Mouse (Mus musculus): ENCODE data around the gene Ccnl2. TPM values are rescaled to one million over a fixed set of nuclear protein-coding genes. Genes with fewer than 3 reads are reported as not detected.

Gene Ccnl2
- polyA plus RNA-seq, 1 experiment from 2014 or later = 161 TPM

DNA sequence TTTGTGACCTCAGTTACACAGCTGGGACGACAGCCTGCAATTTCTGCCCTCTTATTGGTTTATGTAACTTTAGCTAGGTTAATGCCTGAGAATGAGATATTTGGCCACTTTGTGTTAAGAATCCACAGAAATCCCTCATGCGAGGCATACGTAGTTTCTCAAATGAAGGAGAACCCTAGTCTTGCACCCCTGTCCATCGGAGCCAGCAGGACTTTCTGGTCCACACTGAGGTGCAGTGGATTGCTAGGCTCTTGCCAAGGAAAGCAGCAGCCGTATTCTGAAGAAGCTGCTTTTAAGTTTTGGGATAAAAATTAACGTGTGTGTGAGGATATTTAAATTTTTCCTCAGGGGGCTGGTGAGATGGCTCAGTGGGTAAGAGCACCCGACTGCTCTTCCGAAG, 18.3 kb downstream of the Ccnl2 start:
- peak overlapping the region; percentile 95 for H3K4me2 ChIP-seq (ENCODE audit: low read length)
- DNase-seq (ENCODE audit: low spot score) = no peak
- no peaks in the 10 kb centered on the region for H3K27me3 ChIP-seq (replicated peaks; ENCODE audit: control insufficient read depth, insufficient read depth, low read length)
- H3K9me3 ChIP-seq (ENCODE audit: control insufficient read depth, low read length) = no peaks in the 10 kb centered on the region
- H3K4me1 ChIP-seq (replicated peaks; ENCODE audit: control insufficient read depth, insufficient read depth, low read length) = peaks cover 19% of the 10 kb centered on the region
- peak overlapping the region; percentile 37; the same call in 1 of the 2 replicates for H3K9ac ChIP-seq (ENCODE audit: low read length)
- H3K4me3 ChIP-seq (ENCODE audit: low read depth, low read length) = peak overlapping the region; percentile 87
- H3K36me3 ChIP-seq (ENCODE audit: control insufficient read depth, insufficient read depth, low read length) = peaks cover 25% of the 10 kb centered on the region
- no peak overlapping the region; the same call in 1 of the 2 replicates for H3K27ac ChIP-seq (ENCODE audit: low read depth)
- WGBS = 50% methylated on average over 8 of the region's 8 CpGs
- no peak for ATAC-seq (replicated peaks; ENCODE audit: low FRiP score, low TSS enrichment, low read depth)

DNA sequence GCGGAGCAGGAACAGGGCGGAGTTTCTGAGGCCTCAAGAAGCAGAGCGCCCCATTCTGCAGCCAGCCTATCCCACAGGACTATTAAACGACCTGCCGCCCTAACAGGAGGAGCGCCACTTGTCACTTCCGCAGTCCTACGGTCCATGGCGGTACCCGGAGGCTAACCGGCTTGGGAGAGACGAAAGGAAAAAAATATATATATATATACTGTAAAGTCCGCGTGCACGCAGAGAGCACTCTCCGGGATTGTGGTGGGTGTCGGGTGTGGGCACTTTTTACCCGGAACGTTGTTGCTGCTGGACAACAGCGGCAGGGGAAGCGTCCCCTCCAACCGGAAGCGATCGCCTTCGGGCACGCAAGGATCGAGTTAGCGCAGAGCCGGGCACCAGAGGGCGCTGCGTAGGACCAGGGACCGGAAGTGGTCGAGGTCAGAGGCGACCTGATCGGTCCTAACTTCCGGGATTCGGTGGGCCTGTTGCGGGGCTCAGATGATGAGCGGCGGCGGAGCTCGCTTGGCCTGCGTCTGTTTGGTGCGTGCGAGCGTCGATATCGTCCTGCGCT, 19.0 kb downstream of the Ccnl2 start, which contains the start of gene Aurkaip1:
Gene Aurkaip1, plus strand, starts transcription at position 68 of the 562 bp plus-strand sequence.
- H3K27me3 ChIP-seq (replicated peaks; ENCODE audit: control insufficient read depth, insufficient read depth, low read length) = no peaks in the 10 kb centered on the region
- under 1% methylated on average over 49 of the region's 49 CpGs for WGBS
- H3K27ac ChIP-seq (ENCODE audit: low read depth) = peak within 1 kb of the TSS; percentile 72
- peak within 1 kb of the TSS; percentile 95 for H3K4me2 ChIP-seq (ENCODE audit: low read length)
- ATAC-seq (replicated peaks; ENCODE audit: low FRiP score, low TSS enrichment, low read depth) (peak; percentile 91), DNase-seq (ENCODE audit: low spot score) (peak; percentile 98)
- H3K36me3 ChIP-seq (ENCODE audit: control insufficient read depth, insufficient read depth, low read length) = peaks cover 23% of the 10 kb centered on the region
- H3K4me3 ChIP-seq (ENCODE audit: low read depth, low read length) = peak within 1 kb of the TSS; percentile 87
- H3K9ac ChIP-seq (ENCODE audit: low read length) = peak within 1 kb of the TSS; percentile 77
- H3K4me1 ChIP-seq (replicated peaks; ENCODE audit: control insufficient read depth, insufficient read depth, low read length) = peaks cover 19% of the 10 kb centered on the region
- H3K9me3 ChIP-seq (ENCODE audit: control insufficient read depth, low read length) = no peaks in the 10 kb centered on the region

DNA sequence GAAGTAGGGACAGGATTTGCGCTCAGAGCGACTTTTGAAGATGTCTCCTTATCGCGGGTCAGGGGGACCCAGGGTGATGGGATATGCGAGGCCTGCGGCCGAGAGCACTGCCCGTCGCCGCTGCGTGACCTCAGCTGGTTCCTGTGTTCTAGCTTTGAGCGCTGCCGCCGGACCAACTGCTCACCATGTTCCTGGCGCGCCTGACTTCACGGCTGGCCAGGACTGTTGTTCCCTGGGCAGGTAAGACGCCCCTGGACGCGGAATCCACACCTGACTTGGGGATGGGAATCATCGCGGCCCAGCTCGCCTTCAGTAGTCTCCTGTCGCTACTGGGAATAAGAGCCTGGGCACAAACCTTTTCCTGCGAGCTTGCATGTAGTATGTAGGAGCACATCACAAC, 19.5 kb downstream of the Ccnl2 start:
- H3K27me3 ChIP-seq (replicated peaks; ENCODE audit: control insufficient read depth, insufficient read depth, low read length) = no peaks in the 10 kb centered on the region
- H3K4me1 ChIP-seq (replicated peaks; ENCODE audit: control insufficient read depth, insufficient read depth, low read length) = peaks cover 19% of the 10 kb centered on the region
- under 1% methylated on average over 25 of the region's 25 CpGs for WGBS
- ATAC-seq (replicated peaks; ENCODE audit: low FRiP score, low TSS enrichment, low read depth) = no peak; the same call in 1 of the 2 replicates
- peak overlapping the region; percentile 72 for H3K27ac ChIP-seq (ENCODE audit: low read depth)
- peak overlapping the region; percentile 77 for H3K9ac ChIP-seq (ENCODE audit: low read length)
- H3K4me3 ChIP-seq (ENCODE audit: low read depth, low read length) = peak overlapping the region; percentile 87
- peaks cover 17% of the 10 kb centered on the region for H3K36me3 ChIP-seq (ENCODE audit: control insufficient read depth, insufficient read depth, low read length)
- no peak for DNase-seq (ENCODE audit: low spot score)
- peak overlapping the region; percentile 95 for H3K4me2 ChIP-seq (ENCODE audit: low read length)
- H3K9me3 ChIP-seq (ENCODE audit: control insufficient read depth, low read length) = no peaks in the 10 kb centered on the region

DNA sequence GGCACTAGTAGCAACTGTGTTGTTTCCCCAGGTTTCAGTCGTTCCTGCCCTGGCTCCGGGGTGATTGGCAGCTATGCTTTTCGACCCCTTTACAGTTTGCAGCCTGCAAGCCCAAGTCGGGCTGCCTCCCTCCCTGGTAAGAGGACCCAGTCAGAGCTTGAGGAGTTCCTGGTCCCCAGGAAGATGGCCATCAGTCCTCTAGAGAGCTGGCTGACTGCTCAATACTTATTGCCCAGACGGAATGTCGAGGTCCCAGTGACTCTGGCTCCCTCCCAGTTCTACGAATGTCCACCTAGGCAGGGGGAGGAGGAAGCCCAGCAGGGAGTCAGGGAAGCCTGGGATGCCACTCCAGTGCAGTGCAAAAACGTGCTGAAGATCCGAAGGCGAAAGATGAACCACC, 20.0 kb downstream of the Ccnl2 start:
- WGBS = 61% methylated on average over 10 of the region's 10 CpGs
- no peak for ATAC-seq (replicated peaks; ENCODE audit: low FRiP score, low TSS enrichment, low read depth)

DNA sequence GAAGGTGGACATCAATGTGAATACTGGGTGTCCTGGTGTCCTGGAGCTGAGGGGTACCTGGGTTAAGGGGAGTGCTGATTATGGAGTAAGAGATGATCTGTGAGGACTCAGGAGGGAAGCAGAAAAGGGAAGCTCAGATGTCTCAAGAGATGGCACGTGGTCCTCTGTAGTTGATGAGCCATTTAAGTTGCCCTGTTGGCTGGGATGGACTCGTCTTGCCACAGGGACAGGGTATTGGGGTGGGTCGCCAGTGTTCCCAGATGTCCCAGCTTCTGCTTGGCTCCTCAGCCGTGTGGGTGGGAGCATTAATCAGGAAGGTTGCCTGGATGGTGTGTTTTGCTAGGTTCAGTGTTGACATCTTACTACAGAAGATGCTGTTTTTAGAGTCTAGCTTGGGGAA, 20.9 kb downstream of the Ccnl2 start:
- H3K4me3 ChIP-seq (ENCODE audit: low read depth, low read length) = no peak overlapping the region
- 92% methylated on average over 4 of the region's 4 CpGs for WGBS
- no peaks in the 10 kb centered on the region for H3K9me3 ChIP-seq (ENCODE audit: control insufficient read depth, low read length)
- no peaks in the 10 kb centered on the region for H3K27me3 ChIP-seq (replicated peaks; ENCODE audit: control insufficient read depth, insufficient read depth, low read length)
- H3K4me1 ChIP-seq (replicated peaks; ENCODE audit: control insufficient read depth, insufficient read depth, low read length) = peaks cover 30% of the 10 kb centered on the region
- no peak overlapping the region for H3K27ac ChIP-seq (ENCODE audit: low read depth)
- ATAC-seq (replicated peaks; ENCODE audit: low FRiP score, low TSS enrichment, low read depth) (no peak), DNase-seq (ENCODE audit: low spot score) (no peak)
- H3K4me2 ChIP-seq (ENCODE audit: low read length) = no peak overlapping the region
- no peak overlapping the region for H3K9ac ChIP-seq (ENCODE audit: low read length)
- H3K36me3 ChIP-seq (ENCODE audit: control insufficient read depth, insufficient read depth, low read length) = peaks cover 7% of the 10 kb centered on the region; the same call in 1 of the 2 replicates

More for the DNA sequence above, 20.0 kb downstream of the Ccnl2 start:
- no peaks in the 10 kb centered on the region for H3K9me3 ChIP-seq (ENCODE audit: control insufficient read depth, low read length)
- no peaks in the 10 kb centered on the region for H3K27me3 ChIP-seq (replicated peaks; ENCODE audit: control insufficient read depth, insufficient read depth, low read length)
- peaks cover 21% of the 10 kb centered on the region for H3K4me1 ChIP-seq (replicated peaks; ENCODE audit: control insufficient read depth, insufficient read depth, low read length)
- DNase-seq (ENCODE audit: low spot score) = no peak
- peak overlapping the region; percentile 77 for H3K9ac ChIP-seq (ENCODE audit: low read length)
- H3K36me3 ChIP-seq (ENCODE audit: control insufficient read depth, insufficient read depth, low read length) = peaks cover 14% of the 10 kb centered on the region
- H3K4me2 ChIP-seq (ENCODE audit: low read length) = peak overlapping the region; percentile 95
- H3K4me3 ChIP-seq (ENCODE audit: low read depth, low read length) = peak overlapping the region; percentile 87
- no peak overlapping the region for H3K27ac ChIP-seq (ENCODE audit: low read depth)

DNA sequence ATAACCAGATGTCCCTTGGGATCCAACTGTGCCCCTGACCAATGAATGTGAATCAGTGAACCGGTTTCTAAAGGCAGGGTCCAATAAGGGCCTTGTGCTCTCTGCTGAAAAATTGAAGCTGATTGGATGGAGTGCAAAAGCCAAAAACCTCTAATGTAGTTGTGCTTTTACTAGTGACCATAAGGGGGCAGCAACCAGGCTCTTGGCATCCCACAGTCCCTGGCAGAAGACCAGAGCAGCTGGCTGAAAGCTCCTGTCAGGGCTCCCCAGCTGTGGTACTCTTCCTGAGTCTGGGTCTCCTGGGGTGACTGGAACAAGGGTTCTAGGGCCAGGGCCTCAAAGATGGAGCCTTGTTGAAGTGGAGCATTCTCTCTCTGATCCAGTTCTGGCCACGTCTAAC, 21.5 kb downstream of the Ccnl2 start:
- no peaks in the 10 kb centered on the region for H3K9me3 ChIP-seq (ENCODE audit: control insufficient read depth, low read length)
- no peaks in the 10 kb centered on the region for H3K27me3 ChIP-seq (replicated peaks; ENCODE audit: control insufficient read depth, insufficient read depth, low read length)
- H3K36me3 ChIP-seq (ENCODE audit: control insufficient read depth, insufficient read depth, low read length) = peaks cover 7% of the 10 kb centered on the region; the same call in 1 of the 2 replicates
- H3K4me2 ChIP-seq (ENCODE audit: low read length) = no peak overlapping the region
- H3K4me1 ChIP-seq (replicated peaks; ENCODE audit: control insufficient read depth, insufficient read depth, low read length) = peaks cover 32% of the 10 kb centered on the region
- H3K27ac ChIP-seq (ENCODE audit: low read depth) = peak overlapping the region; percentile 63
- peak; percentile 87 for DNase-seq (ENCODE audit: low spot score)
- 24% methylated on average over 2 of the region's 2 CpGs for WGBS
- no peak overlapping the region for H3K4me3 ChIP-seq (ENCODE audit: low read depth, low read length)
- no peak overlapping the region for H3K9ac ChIP-seq (ENCODE audit: low read length)
- ATAC-seq (replicated peaks; ENCODE audit: low FRiP score, low TSS enrichment, low read depth) = no peak

DNA sequence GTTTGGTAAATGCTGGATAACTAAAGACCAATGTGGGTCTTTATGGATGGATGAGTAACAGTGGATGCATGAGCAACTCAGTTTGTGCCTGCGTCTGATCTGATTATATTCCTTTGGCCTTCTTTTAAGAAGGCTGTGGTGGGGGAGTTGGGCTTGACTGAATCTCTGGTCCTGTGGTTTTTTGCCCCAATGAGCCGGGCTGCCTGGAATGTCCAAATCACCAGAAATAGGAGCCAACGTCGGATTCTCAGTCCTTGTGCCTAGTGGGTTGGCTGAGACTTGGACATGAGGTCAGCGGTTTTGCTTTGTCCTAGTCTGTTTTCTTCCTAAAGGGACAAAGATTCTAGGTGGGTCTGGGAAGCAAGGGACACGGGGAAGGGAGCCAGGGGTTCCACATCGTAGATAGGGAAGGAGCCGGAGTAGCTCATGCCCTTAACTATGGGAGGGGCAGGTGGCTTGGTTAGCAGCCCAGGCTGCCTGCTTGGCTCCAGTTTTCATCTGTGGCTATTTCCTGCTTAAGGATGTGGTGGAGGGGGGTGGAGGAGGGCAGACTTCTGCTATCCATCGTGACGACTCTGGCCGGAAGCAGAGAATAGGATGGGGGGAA, 25.2 kb downstream of the Ccnl2 start:
- Histone ChIP-seq H3K9ac (ENCODE audit: low read length) (no peak overlapping the region), H3K9me3 (ENCODE audit: control insufficient read depth, low read length) (no peaks in the 10 kb centered on the region), H3K27me3 (replicated peaks; ENCODE audit: control insufficient read depth, insufficient read depth, low read length) (no peaks in the 10 kb centered on the region), H3K4me3 (ENCODE audit: low read depth, low read length) (no peak overlapping the region), H3K27ac (ENCODE audit: low read depth) (peak overlapping the region; percentile 87), H3K4me2 (ENCODE audit: low read length) (no peak overlapping the region), H3K36me3 (ENCODE audit: control insufficient read depth, insufficient read depth, low read length) (peaks cover 9% of the 10 kb centered on the region; the same call in 1 of the 2 replicates), H3K4me1 (replicated peaks; ENCODE audit: control insufficient read depth, insufficient read depth, low read length) (peaks cover 48% of the 10 kb centered on the region)
- DNase-seq (ENCODE audit: low spot score) = no peak
- 68% methylated on average over 11 of the region's 11 CpGs for whole genome bisulfite sequencing
- ATAC-seq (replicated peaks; ENCODE audit: low FRiP score, low TSS enrichment, low read depth) = no peak

DNA sequence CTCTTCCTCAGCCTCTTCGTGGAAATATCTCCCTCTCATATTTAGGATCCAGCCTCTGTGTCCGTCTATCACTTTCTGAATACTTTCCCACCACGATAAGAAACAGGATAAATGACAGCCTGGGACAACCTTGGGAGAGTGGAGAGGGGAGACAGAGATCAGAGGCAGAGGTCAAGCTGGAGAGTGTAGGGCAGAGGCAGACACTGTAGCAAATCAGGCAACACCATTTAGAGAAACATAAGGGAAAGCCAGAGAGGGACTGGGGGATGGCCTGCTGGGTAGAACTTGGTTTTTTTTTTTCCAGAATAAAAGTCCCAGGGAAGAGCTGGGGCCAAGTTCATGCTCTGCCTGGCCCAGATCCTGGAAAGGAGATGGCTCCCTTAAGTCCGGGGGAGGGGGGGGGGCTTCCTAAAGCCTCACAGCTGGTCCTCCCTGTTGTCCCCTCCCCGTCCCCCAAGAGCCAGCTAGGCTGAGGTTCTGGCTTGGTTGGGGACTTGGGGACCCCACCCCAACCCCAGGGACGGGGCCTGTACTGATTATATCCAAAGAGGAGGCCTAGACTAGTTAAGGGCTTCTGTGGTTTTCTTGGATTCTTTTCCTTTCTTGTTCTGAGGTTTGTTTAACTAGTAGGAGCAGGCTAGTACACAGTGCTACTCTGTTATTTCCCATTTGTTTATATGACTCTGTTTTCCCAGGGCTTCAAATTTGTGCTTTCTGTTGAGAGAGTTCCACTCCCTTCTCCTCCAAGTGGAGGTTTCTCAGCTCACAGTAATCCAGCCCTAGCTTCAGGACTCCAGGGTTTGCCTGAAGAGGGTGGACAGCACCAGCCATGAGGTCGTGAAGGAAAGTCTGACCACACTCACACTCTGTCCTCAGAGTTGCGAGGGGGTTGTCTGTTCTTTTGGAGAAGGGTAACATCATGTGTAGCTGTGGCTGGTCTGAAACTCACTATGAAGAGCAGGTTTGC, 26.2 kb downstream of the Ccnl2 start:
- DNase-seq (ENCODE audit: low spot score) (no peak), ATAC-seq (replicated peaks; ENCODE audit: low FRiP score, low TSS enrichment, low read depth) (no peak)
- Histone ChIP-seq H3K36me3 (ENCODE audit: control insufficient read depth, insufficient read depth, low read length) (peaks cover 12% of the 10 kb centered on the region), H3K4me2 (ENCODE audit: low read length) (0 out of 2 replicates have a peak overlapping the region, but pooled peaks have one; percentile 15), H3K4me1 (replicated peaks; ENCODE audit: control insufficient read depth, insufficient read depth, low read length) (peaks cover 42% of the 10 kb centered on the region), H3K27ac (ENCODE audit: low read depth) (peak overlapping the region; percentile 87), H3K9ac (ENCODE audit: low read length) (no peak overlapping the region), H3K9me3 (ENCODE audit: control insufficient read depth, low read length) (no peaks in the 10 kb centered on the region), H3K27me3 (replicated peaks; ENCODE audit: control insufficient read depth, insufficient read depth, low read length) (no peaks in the 10 kb centered on the region), H3K4me3 (ENCODE audit: low read depth, low read length) (no peak overlapping the region)
- WGBS = 38% methylated on average over 8 of the region's 8 CpGs
